Mouse (Mus musculus): Measurements from ENCODE around the gene Tgm1. TPM values are rescaled to one million over a fixed set of nuclear protein-coding genes. Genes with fewer than 3 reads are reported as not detected.
"Not testable (repeated sequence)": the region's sequence is repeated elsewhere in the genome, so short reads cannot be mapped to it uniquely, and the experiment has no call there.

Tgm1 gene
- polyA plus RNA-seq (2012; ENCODE audit: insufficient read depth, insufficient read length, low replicate concordance, missing spikeins), result not detected in 2 replicates

DNA sequence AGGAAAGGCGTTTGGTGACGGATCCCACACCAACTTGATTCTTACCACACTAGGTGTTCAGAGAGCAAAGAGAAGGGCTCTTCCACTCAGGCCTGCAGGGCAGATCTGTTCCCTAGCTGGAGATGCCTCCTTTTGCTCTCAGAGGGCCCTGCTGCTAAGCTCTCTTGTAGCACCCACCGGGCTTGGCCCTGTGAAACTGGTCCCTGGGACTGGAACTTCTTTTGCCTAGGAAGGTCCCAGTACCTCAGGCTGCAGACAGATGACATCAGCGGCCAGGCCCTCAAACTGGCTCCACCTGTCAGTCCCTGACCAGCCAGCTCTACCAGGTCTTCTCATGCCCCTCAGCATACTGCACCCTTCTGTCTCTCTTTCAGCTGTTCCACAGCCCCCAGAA lies at the start of gene Tgm1:
Gene Tgm1 (minus strand): TSS at position 198 of the 394 bp plus-strand sequence.
- no peaks in the 10 kb centered on the region for H3K4me1 ChIP-seq (ENCODE audit: control insufficient read depth, insufficient read depth, low read length)
- WGBS, result 46% methylated on average over 4 of the region's 4 CpGs
- H3K27ac ChIP-seq (ENCODE audit: insufficient read depth, low read depth, low read length), result no peak within 1 kb of the TSS
- no peak within 1 kb of the TSS for H3K4me3 ChIP-seq (ENCODE audit: insufficient read depth, low read depth, low read length)
- no peak for TF ChIP-seq CTCF (IDR thresholded peaks at IDR 0.05; ENCODE audit: insufficient read depth, low read depth, low read length)
- TF ChIP-seq POLR2A (IDR thresholded peaks at IDR 0.05; ENCODE audit: insufficient read depth, low read depth, low read length), result no peak

- no peak for TF ChIP-seq POLR2A (IDR thresholded peaks at IDR 0.05; ENCODE audit: insufficient read depth, low read depth, low read length)
- TF ChIP-seq CTCF (IDR thresholded peaks at IDR 0.05; ENCODE audit: insufficient read depth, low read depth, low read length), result no peak
- Histone ChIP-seq H3K4me1 (ENCODE audit: control insufficient read depth, insufficient read depth, low read length) (peaks cover 21% of the 10 kb centered on the region), H3K4me3 (ENCODE audit: insufficient read depth, low read depth, low read length) (no peak overlapping the region), H3K27ac (ENCODE audit: insufficient read depth, low read depth, low read length) (no peak overlapping the region)
- WGBS, result 58% methylated on average over 7 of the region's 7 CpGs
These were observed 49.4 kb upstream of the Tgm1 start for GRCm38 (mm10) chr14:55763166-55763565.

GRCm38 (mm10) chr14:55762001-55762821 lies 48.5 kb upstream of the Tgm1 start:
- Histone ChIP-seq H3K4me3 (ENCODE audit: insufficient read depth, low read depth, low read length) (peak overlapping the region; percentile 59), H3K27ac (ENCODE audit: insufficient read depth, low read depth, low read length) (no peak overlapping the region), H3K4me1 (ENCODE audit: control insufficient read depth, insufficient read depth, low read length) (peaks cover 13% of the 10 kb centered on the region)
- no peak for TF ChIP-seq POLR2A (IDR thresholded peaks at IDR 0.05; ENCODE audit: insufficient read depth, low read depth, low read length)
- TF ChIP-seq CTCF (IDR thresholded peaks at IDR 0.05; ENCODE audit: insufficient read depth, low read depth, low read length), result no peak
- WGBS, result 2% methylated on average over 77 of the region's 77 CpGs

GRCm38 (mm10) chr14:55761163-55761562 lies 47.4 kb upstream of the Tgm1 start, which contains the start of gene Ltb4r2:
TSS of gene Ltb4r2 (plus strand) at chr14:55761428.
- H3K4me3 ChIP-seq (ENCODE audit: insufficient read depth, low read depth, low read length), result peak within 1 kb of the TSS; percentile 59
- 79% methylated on average over 6 of the region's 6 CpGs for WGBS
- H3K4me1 ChIP-seq (ENCODE audit: control insufficient read depth, insufficient read depth, low read length), result peaks cover 13% of the 10 kb centered on the region
- TF ChIP-seq CTCF (IDR thresholded peaks at IDR 0.05; ENCODE audit: insufficient read depth, low read depth, low read length) (no peak), POLR2A (IDR thresholded peaks at IDR 0.05; ENCODE audit: insufficient read depth, low read depth, low read length) (no peak)
- H3K27ac ChIP-seq (ENCODE audit: insufficient read depth, low read depth, low read length), result no peak within 1 kb of the TSS

- not testable (repeated sequence) for H3K4me3 ChIP-seq (ENCODE audit: insufficient read depth, low read depth, low read length); H3K27ac ChIP-seq (ENCODE audit: insufficient read depth, low read depth, low read length)
- 1% methylated on average over 6 of the region's 6 CpGs for WGBS
- peaks cover 13% of the 10 kb centered on the region for H3K4me1 ChIP-seq (ENCODE audit: control insufficient read depth, insufficient read depth, low read length)
- TF ChIP-seq CTCF (IDR thresholded peaks at IDR 0.05; ENCODE audit: insufficient read depth, low read depth, low read length), result peak; percentile 34; the same call in 1 of the 2 replicates
These were observed 46.4 kb upstream of the Tgm1 start for GRCm38 (mm10) chr14:55760156-55760555.

GRCm38 (mm10) chr14:55758363-55758784 lies 44.6 kb upstream of the Tgm1 start, which contains the start of gene Cideb:
TSS of gene Cideb (minus strand) at chr14:55758458.
- TF ChIP-seq POLR2A (IDR thresholded peaks at IDR 0.05; ENCODE audit: insufficient read depth, low read depth, low read length) (no peak), CTCF (IDR thresholded peaks at IDR 0.05; ENCODE audit: insufficient read depth, low read depth, low read length) (no peak)
- Histone ChIP-seq H3K27ac (ENCODE audit: insufficient read depth, low read depth, low read length) (no peak within 1 kb of the TSS), H3K4me1 (ENCODE audit: control insufficient read depth, insufficient read depth, low read length) (peaks cover 13% of the 10 kb centered on the region), H3K4me3 (ENCODE audit: insufficient read depth, low read depth, low read length) (no peak within 1 kb of the TSS)
- 11% methylated on average over 8 of the region's 8 CpGs for WGBS

- Histone ChIP-seq H3K4me3 (ENCODE audit: insufficient read depth, low read depth, low read length) (no peak overlapping the region), H3K27ac (ENCODE audit: insufficient read depth, low read depth, low read length) (no peak overlapping the region), H3K4me1 (ENCODE audit: control insufficient read depth, insufficient read depth, low read length) (peaks cover 10% of the 10 kb centered on the region)
- TF ChIP-seq CTCF (IDR thresholded peaks at IDR 0.05; ENCODE audit: insufficient read depth, low read depth, low read length) (no peak), POLR2A (IDR thresholded peaks at IDR 0.05; ENCODE audit: insufficient read depth, low read depth, low read length) (no peak)
- 82% methylated on average over 6 of the region's 6 CpGs for WGBS
These were observed 43.8 kb upstream of the Tgm1 start for GRCm38 (mm10) chr14:55757566-55757965.

DNA sequence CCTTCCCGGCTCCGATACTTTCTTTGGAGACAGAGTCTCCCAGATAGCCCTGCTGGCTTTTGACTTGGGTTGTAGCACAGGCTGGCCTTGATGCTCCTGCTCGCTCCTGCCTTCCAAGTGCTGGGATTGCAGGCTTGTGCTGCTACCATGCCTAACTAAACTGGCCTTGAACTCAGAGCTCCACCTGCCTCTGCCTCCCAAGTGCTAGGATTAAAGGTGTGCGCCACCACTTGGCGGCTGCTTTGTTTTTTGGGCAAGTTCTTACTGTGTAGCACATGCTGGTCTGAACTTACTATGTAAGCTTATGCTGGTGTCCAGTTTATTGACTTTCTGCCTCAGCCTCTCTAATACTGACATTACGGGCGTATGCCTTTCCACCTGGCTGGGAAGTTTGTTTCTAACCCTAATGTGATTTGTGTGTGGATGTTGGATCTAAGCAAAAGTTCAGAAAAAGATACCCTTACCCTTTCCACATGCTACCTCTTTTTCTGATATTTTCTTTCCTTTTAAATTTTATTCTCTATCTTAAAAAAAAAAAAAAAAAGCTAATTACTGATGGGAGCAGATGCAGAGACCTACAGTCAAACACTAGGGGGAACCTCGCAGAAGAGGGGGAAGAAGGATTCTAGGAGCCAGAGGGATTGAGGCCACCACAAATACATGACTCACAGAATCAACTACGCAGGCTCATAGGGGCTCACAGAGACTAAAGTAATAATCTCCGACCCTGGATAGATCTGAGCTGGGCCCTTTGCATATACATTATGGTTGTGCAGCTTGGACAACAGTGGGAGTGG lies 33.5 kb upstream of the Tgm1 start:
- Histone ChIP-seq H3K4me3 (ENCODE audit: insufficient read depth, low read depth, low read length) (no peak overlapping the region), H3K4me1 (ENCODE audit: control insufficient read depth, insufficient read depth, low read length) (peaks cover 12% of the 10 kb centered on the region), H3K27ac (ENCODE audit: insufficient read depth, low read depth, low read length) (no peak overlapping the region)
- 83% methylated on average over 10 of the region's 10 CpGs for WGBS
- TF ChIP-seq CTCF (IDR thresholded peaks at IDR 0.05; ENCODE audit: insufficient read depth, low read depth, low read length) (no peak), POLR2A (IDR thresholded peaks at IDR 0.05; ENCODE audit: insufficient read depth, low read depth, low read length) (no peak)

DNA sequence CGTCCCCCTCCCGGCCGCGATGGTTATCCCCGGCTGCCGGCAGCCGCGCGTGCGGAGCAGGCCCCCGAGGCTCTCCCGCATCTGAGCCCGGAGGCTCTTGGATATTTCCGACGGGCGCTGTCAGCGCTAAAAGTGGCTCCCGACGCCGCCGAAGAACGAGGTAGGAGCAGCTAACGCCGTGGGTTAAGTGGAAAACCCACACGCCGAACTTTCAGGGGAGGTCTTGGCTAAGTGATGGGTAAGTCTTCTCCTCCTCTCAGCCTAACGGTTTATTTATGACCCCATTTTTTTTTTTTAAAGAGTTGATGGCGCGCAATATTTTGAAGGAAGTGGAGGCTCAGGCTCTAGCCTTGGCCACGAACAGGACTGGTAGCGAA lies 32.1 kb upstream of the Tgm1 start:
- no peak for TF ChIP-seq CTCF (IDR thresholded peaks at IDR 0.05; ENCODE audit: insufficient read depth, low read depth, low read length)
- TF ChIP-seq POLR2A (IDR thresholded peaks at IDR 0.05; ENCODE audit: insufficient read depth, low read depth, low read length), result no peak
- Histone ChIP-seq H3K4me3 (ENCODE audit: insufficient read depth, low read depth, low read length) (peak overlapping the region; percentile 88), H3K4me1 (ENCODE audit: control insufficient read depth, insufficient read depth, low read length) (peaks cover 12% of the 10 kb centered on the region), H3K27ac (ENCODE audit: insufficient read depth, low read depth, low read length) (no peak overlapping the region)
- WGBS, result 0% methylated on average over 31 of the region's 31 CpGs

Data from olfactory bulb, adult 2 months (tissue).